Mouse (Mus musculus) erythroblast, embryonic 14.5 days (primary cell): ENCODE data around the gene Vezt. TPM values are rescaled to one million over a fixed set of nuclear protein-coding genes. Genes with fewer than 3 reads are reported as not detected.

Experiments
- H3K27me3 ChIP-seq: 2 replicates; pipeline ENCODE4 v1.6.1; 2012; ENCODE audit warnings: inconsistent platforms; ENCODE audit not compliant: control insufficient read depth
- H3K36me3 ChIP-seq: 2 replicates; pipeline ENCODE4 v1.6.1; 2012; ENCODE audit warnings: mild to moderate bottlenecking, inconsistent platforms; ENCODE audit not compliant: control insufficient read depth
- H3K4me1 ChIP-seq: 2 replicates; pipeline ENCODE4 v1.6.1; 2012; ENCODE audit warnings: inconsistent platforms; ENCODE audit not compliant: control insufficient read depth
- H3K4me3 ChIP-seq: replicated peaks from 2 replicates; pipeline ENCODE3; 2012; ENCODE audit warnings: moderate library complexity, mild to moderate bottlenecking, inconsistent platforms
- H3K9me3 ChIP-seq: 2 replicates; pipeline ENCODE4 v1.6.1; 2012; ENCODE audit warnings: low read length, inconsistent platforms, mixed read lengths; ENCODE audit not compliant: control insufficient read depth
- GATA1 ChIP-seq: IDR thresholded peaks from 2 replicates; pipeline ENCODE4 v1.6.1; 2012; ENCODE audit warnings: low read length, inconsistent platforms, mixed read lengths
- TAL1 ChIP-seq: IDR thresholded peaks from 3 replicates; pipeline ENCODE4 v1.6.1; 2012; ENCODE audit warnings: low read length, inconsistent platforms, mixed read lengths
- polyA plus RNA-seq: library from polyadenylated mRNA; stranded (reverse); fragments of >175 nt; gene quantifications from 2 replicates; pipeline ENCODE4 v1.2.3, GENCODE M21; 2012

The Vezt gene
- polyA plus RNA-seq, 1 experiment, result 0.83 TPM

GRCm38 (mm10) chr10:93912136-93912855 is 123.3 kb downstream of the Vezt start:
- H3K27me3 ChIP-seq, result no peaks in the 10 kb centered on the region
- no peak for TF ChIP-seq GATA1
- TF ChIP-seq TAL1, result peak; percentile 22; the same call in 1 of the 3 replicates
- H3K4me3 ChIP-seq, result no peak overlapping the region
- peaks cover 45% of the 10 kb centered on the region for H3K4me1 ChIP-seq
- H3K36me3 ChIP-seq, result no peaks in the 10 kb centered on the region
- H3K9me3 ChIP-seq, result peaks cover 2% of the 10 kb centered on the region; the same call in 1 of the 2 replicates

GRCm38 (mm10) chr10:93911326-93911725 is 124.3 kb downstream of the Vezt start:
- Histone ChIP-seq H3K36me3 (no peaks in the 10 kb centered on the region), H3K4me3 (no peak overlapping the region), H3K27me3 (no peaks in the 10 kb centered on the region), H3K9me3 (no peaks in the 10 kb centered on the region), H3K4me1 (peaks cover 46% of the 10 kb centered on the region)
- no peak for TF ChIP-seq TAL1
- no peak for TF ChIP-seq GATA1

GRCm38 (mm10) chr10:93909811-93910446 is 125.7 kb downstream of the Vezt start:
- peaks cover 39% of the 10 kb centered on the region for H3K4me1 ChIP-seq

GRCm38 (mm10) chr10:93909015-93909414 is 126.6 kb downstream of the Vezt start:
- Histone ChIP-seq H3K36me3 (no peaks in the 10 kb centered on the region), H3K27me3 (no peaks in the 10 kb centered on the region)

More at GRCm38 (mm10) chr10:93909811-93910446, 125.7 kb downstream of the Vezt start:
- no peaks in the 10 kb centered on the region for H3K27me3 ChIP-seq
- TF ChIP-seq GATA1 (no peak), TAL1 (no peak)
- H3K36me3 ChIP-seq, result no peaks in the 10 kb centered on the region
- H3K4me3 ChIP-seq, result no peak overlapping the region
- no peaks in the 10 kb centered on the region for H3K9me3 ChIP-seq

GRCm38 (mm10) chr10:93908540-93908939 is 127.1 kb downstream of the Vezt start:
- no peak overlapping the region for H3K4me3 ChIP-seq
- no peaks in the 10 kb centered on the region for H3K27me3 ChIP-seq

More at GRCm38 (mm10) chr10:93909015-93909414, 126.6 kb downstream of the Vezt start:
- H3K4me3 ChIP-seq, result no peak overlapping the region
- no peak for TF ChIP-seq GATA1
- TF ChIP-seq TAL1, result no peak
- no peaks in the 10 kb centered on the region for H3K9me3 ChIP-seq
- peaks cover 36% of the 10 kb centered on the region for H3K4me1 ChIP-seq

GRCm38 (mm10) chr10:93907376-93907775 is 128.2 kb downstream of the Vezt start:
- TF ChIP-seq TAL1 (no peak), GATA1 (no peak)
- H3K4me1 ChIP-seq, result peaks cover 21% of the 10 kb centered on the region
- no peak overlapping the region for H3K4me3 ChIP-seq
- H3K27me3 ChIP-seq, result no peaks in the 10 kb centered on the region
- no peaks in the 10 kb centered on the region for H3K36me3 ChIP-seq
- no peaks in the 10 kb centered on the region for H3K9me3 ChIP-seq

More at GRCm38 (mm10) chr10:93908540-93908939, 127.1 kb downstream of the Vezt start:
- no peaks in the 10 kb centered on the region for H3K9me3 ChIP-seq
- H3K4me1 ChIP-seq, result peaks cover 33% of the 10 kb centered on the region
- TF ChIP-seq TAL1 (no peak), GATA1 (no peak)
- no peaks in the 10 kb centered on the region for H3K36me3 ChIP-seq

GRCm38 (mm10) chr10:93899907-93900306 is 135.7 kb downstream of the Vezt start:
- H3K36me3 ChIP-seq, result no peaks in the 10 kb centered on the region
- no peaks in the 10 kb centered on the region for H3K27me3 ChIP-seq
- no peaks in the 10 kb centered on the region for H3K9me3 ChIP-seq
- peaks cover 30% of the 10 kb centered on the region for H3K4me1 ChIP-seq
- TF ChIP-seq GATA1, result no peak
- TF ChIP-seq TAL1, result no peak
- no peak overlapping the region for H3K4me3 ChIP-seq

GRCm38 (mm10) chr10:93899303-93899702 is 136.3 kb downstream of the Vezt start:
- Histone ChIP-seq H3K9me3 (no peaks in the 10 kb centered on the region), H3K4me3 (no peak overlapping the region)

GRCm38 (mm10) chr10:93897043-93897646 is 138.5 kb downstream of the Vezt start, which contains the start of gene Metap2:
Metap2 (minus strand) TSS chr10:93897093.
- TF ChIP-seq GATA1 (no peak), TAL1 (no peak)
- Histone ChIP-seq H3K9me3 (no peaks in the 10 kb centered on the region), H3K36me3 (peaks cover 2% of the 10 kb centered on the region; the same call in 1 of the 2 replicates), H3K4me3 (no peak within 1 kb of the TSS), H3K27me3 (no peaks in the 10 kb centered on the region), H3K4me1 (peaks cover 54% of the 10 kb centered on the region)

More at GRCm38 (mm10) chr10:93899303-93899702, 136.3 kb downstream of the Vezt start:
- TF ChIP-seq GATA1 (no peak), TAL1 (no peak)
- Histone ChIP-seq H3K4me1 (peaks cover 33% of the 10 kb centered on the region), H3K27me3 (no peaks in the 10 kb centered on the region), H3K36me3 (no peaks in the 10 kb centered on the region)
